Mouse (Mus musculus) ES-E14 (cell line): ENCODE results near the gene Oas1c. TPM values are rescaled to one million over a fixed set of nuclear protein-coding genes. Genes with fewer than 3 reads are reported as not detected.
A peak's percentile ranks its signal among the peaks of the same experiment; 100 is the strongest.

Source experiments
- DNase-seq: peaks from one replicate; pipeline ENCODE4 v3.0.0-alpha.2; 2013; ENCODE audit warnings: low read depth, low spot score
- H3K27ac ChIP-seq: 2 replicates; pipeline ENCODE4 v1.5.1; 2012; ENCODE audit warnings: low read depth, mild to moderate bottlenecking, low read length, moderate library complexity, mixed read lengths; ENCODE audit not compliant: poor library complexity, insufficient read depth, severe bottlenecking
- H3K36me3 ChIP-seq: 2 replicates; pipeline ENCODE4 v1.6.1; 2012; ENCODE audit warnings: mild to moderate bottlenecking, low read length, moderate library complexity, mixed read lengths; ENCODE audit not compliant: control insufficient read depth, poor library complexity, insufficient read depth, severe bottlenecking
- H3K4me1 ChIP-seq, 2 experiments: fragments of 150-350 bp in 1 of 2; sonication (generic) in 1 of 2; 2 replicates each; pipeline ENCODE4 v1.6.1; 2012; ENCODE audit warnings: low read length in 2 of 2, mild to moderate bottlenecking in 1 of 2, mixed read lengths in 1 of 2; ENCODE audit not compliant: control insufficient read depth in 2 of 2, insufficient read depth in 2 of 2, poor library complexity in 1 of 2
- H3K4me3 ChIP-seq, 2 experiments: fragments of 150-350 bp in 1 of 2; sonication (generic) in 1 of 2; 2 replicates each; pipeline ENCODE4 v1.5.1; 2012; ENCODE audit warnings: low read length in 2 of 2, low read depth in 1 of 2, mild to moderate bottlenecking in 1 of 2, mixed read lengths in 1 of 2; ENCODE audit not compliant: insufficient read depth in 1 of 2, poor library complexity in 1 of 2, severe bottlenecking in 1 of 2
- H3K9ac ChIP-seq: 2 replicates; pipeline ENCODE4 v1.6.1; 2012; ENCODE audit warnings: low read depth, mild to moderate bottlenecking, low read length, mixed read lengths; ENCODE audit not compliant: poor library complexity, insufficient read depth, severe bottlenecking
- H3K9me3 ChIP-seq: fragments of 150-350 bp; sonication (generic); 2 replicates; pipeline ENCODE4 v1.6.1; 2012; ENCODE audit warnings: low read depth, mild to moderate bottlenecking, low read length; ENCODE audit not compliant: control insufficient read depth, insufficient read depth
- CHD2 ChIP-seq: IDR thresholded peaks from 2 replicates; pipeline ENCODE4 v1.6.1; 2014; ENCODE audit warnings: mild to moderate bottlenecking, low read depth, low read length, inconsistent platforms
- HCFC1 ChIP-seq: IDR thresholded peaks from 2 replicates; pipeline ENCODE4 v1.6.1; 2012; ENCODE audit warnings: low read length, inconsistent platforms, borderline replicate concordance; ENCODE audit not compliant: insufficient read depth
- MAFK ChIP-seq: IDR thresholded peaks from 2 replicates; pipeline ENCODE4 v1.6.1; 2014; ENCODE audit warnings: mild to moderate bottlenecking, low read depth, low read length, inconsistent platforms; ENCODE audit not compliant: insufficient read depth
- ZC3H11A ChIP-seq: IDR thresholded peaks from 2 replicates; pipeline ENCODE4 v1.6.1; 2012; ENCODE audit warnings: low read depth, mild to moderate bottlenecking, inconsistent platforms, low read length, borderline replicate concordance
- ZNF384 ChIP-seq: IDR thresholded peaks from 2 replicates; pipeline ENCODE4 v1.6.1; 2012; ENCODE audit warnings: low read depth, low read length, inconsistent platforms
- in situ Hi-C, 2 experiments: fragments of 600-800 bp; cut with MboI; formaldehyde crosslinking; loops; one replicate each; pipeline ENCODE4 v1.15.1; 2025; ENCODE audit warnings: low sequenced_read_pairs in 2 of 2, inconsistent platforms in 1 of 2; ENCODE audit not compliant: unreplicated experiment in 2 of 2
- total RNA-seq: library from RNA; depleted of rRNA; stranded (reverse); fragments of 300-350 nt; gene quantifications from 2 replicates; pipeline ENCODE4 v1.2.3, GENCODE M21; 2012

Gene Oas1c
- total RNA-seq, 1 experiment = 1.2 TPM

GRCm38 (mm10) chr5:120847067-120847466 lies 34.8 kb upstream of the Oas1c start, which contains the start of gene Oas1f:
Gene Oas1f, plus strand, starts transcription at chr5:120847367.
- H3K9me3 ChIP-seq = no peaks in the 10 kb centered on the region
- TF ChIP-seq MAFK = no peak
- TF ChIP-seq CHD2 = no peak
- TF ChIP-seq ZC3H11A = no peak
- no peak for TF ChIP-seq HCFC1
- TF ChIP-seq ZNF384 = no peak
- no peak within 1 kb of the TSS for H3K4me3 ChIP-seq
- H3K36me3 ChIP-seq = no peaks in the 10 kb centered on the region
- in situ Hi-C loops = no loop called here
- H3K4me1 ChIP-seq = 0 out of 4 replicates have a peak, but pooled peaks cover 0 to 1% of the 10 kb centered on the region in 2 experiments
- DNase-seq = no peak
- no peak within 1 kb of the TSS for H3K9ac ChIP-seq
- no peak within 1 kb of the TSS for H3K27ac ChIP-seq

GRCm38 (mm10) chr5:120844713-120845112 lies 32.4 kb upstream of the Oas1c start:
- no peaks in the 10 kb centered on the region for H3K4me1 ChIP-seq
- DNase-seq = no peak
- in situ Hi-C loops = no loop called here
- no peaks in the 10 kb centered on the region for H3K36me3 ChIP-seq
- TF ChIP-seq ZC3H11A (no peak), ZNF384 (no peak), CHD2 (no peak), HCFC1 (no peak), MAFK (no peak)
- H3K4me3 ChIP-seq = no peak overlapping the region
- H3K9ac ChIP-seq = no peak overlapping the region
- no peak overlapping the region for H3K27ac ChIP-seq
- no peaks in the 10 kb centered on the region for H3K9me3 ChIP-seq

GRCm38 (mm10) chr5:120836731-120837585 lies 24.6 kb upstream of the Oas1c start:
- H3K9me3 ChIP-seq = no peaks in the 10 kb centered on the region
- H3K9ac ChIP-seq = no peak overlapping the region
- TF ChIP-seq MAFK (no peak), ZC3H11A (peak; percentile 84)
- H3K4me1 ChIP-seq = no peaks in the 10 kb centered on the region
- no peak overlapping the region for H3K27ac ChIP-seq
- no peak overlapping the region for H3K4me3 ChIP-seq
- peak; percentile 84 for DNase-seq
- no peaks in the 10 kb centered on the region for H3K36me3 ChIP-seq
- in situ Hi-C loops = no loop called here

- peak; percentile 69 for TF ChIP-seq MAFK
- no peak for TF ChIP-seq ZC3H11A
- Histone ChIP-seq H3K4me3 (no peak overlapping the region), H3K9me3 (peaks cover 5% of the 10 kb centered on the region; the same call in 1 of the 2 replicates), H3K36me3 (no peaks in the 10 kb centered on the region), H3K4me1 (no peaks in the 10 kb centered on the region), H3K9ac (no peak overlapping the region), H3K27ac (no peak overlapping the region)
- in situ Hi-C loops = no loop called here
- DNase-seq = peak; percentile 67
Measured at GRCm38 (mm10) chr5:120833335-120834280, 21.3 kb upstream of the Oas1c start.
